Mouse (Mus musculus) liver, embryonic 13.5 days (tissue): ENCODE data around the gene Fcrl6. TPM values are rescaled to one million over a fixed set of nuclear protein-coding genes. Genes with fewer than 3 reads are reported as not detected.

ENCODE experiments used
- ATAC-seq: fragments of 200-750 bp; cut with Nextera tagmentation; 2 replicates; pipeline ENCODE4 v1.8.0; 2017; ENCODE audit warnings: low read depth, mild to moderate bottlenecking, moderate number of reproducible peaks, moderate library complexity
- DNase-seq: peaks from one replicate; pipeline ENCODE4 v3.0.0; 2022
- H3K27ac ChIP-seq: fragments of 300-500 bp; sonication (generic); 2 replicates; pipeline ENCODE4 v1.5.1; 2015; ENCODE audit warnings: moderate library complexity, mild to moderate bottlenecking, inconsistent platforms
- H3K27me3 ChIP-seq: fragments of 300-500 bp; sonication (generic); 2 replicates; pipeline ENCODE4 v1.6.1; 2015; ENCODE audit warnings: mild to moderate bottlenecking, inconsistent platforms
- H3K36me3 ChIP-seq: fragments of 300-500 bp; sonication (generic); 2 replicates; pipeline ENCODE4 v1.6.1; 2015; ENCODE audit warnings: mild to moderate bottlenecking, inconsistent platforms
- H3K4me1 ChIP-seq: fragments of 300-500 bp; sonication (generic); replicated peaks from 2 replicates; pipeline ENCODE4 v1.6.1; 2015; ENCODE audit warnings: inconsistent platforms
- H3K4me2 ChIP-seq: fragments of 300-500 bp; sonication (generic); 2 replicates; pipeline ENCODE4 v1.6.1; 2015; ENCODE audit warnings: inconsistent platforms, mild to moderate bottlenecking, moderate library complexity
- H3K4me3 ChIP-seq: fragments of 300-500 bp; sonication (generic); replicated peaks from 2 replicates; pipeline ENCODE4 v1.5.1; 2015; ENCODE audit warnings: mild to moderate bottlenecking, inconsistent platforms
- H3K9ac ChIP-seq: fragments of 300-500 bp; sonication (generic); 2 replicates; pipeline ENCODE4 v1.6.1; 2015; ENCODE audit warnings: mild to moderate bottlenecking, inconsistent platforms
- H3K9me3 ChIP-seq: fragments of 300-500 bp; sonication (generic); replicated peaks from 2 replicates; pipeline ENCODE4 v1.6.1; 2016; ENCODE audit warnings: inconsistent platforms
- WGBS: fragments of 180-500 bp; shearing (Covaris S2); methylation state at CpG from one replicate; pipeline ENCODE4 v1.1.7; 2015; ENCODE audit not compliant: insufficient replicate concordance; 5-methylcytosine and 5-hydroxymethylcytosine counted together
- polyA plus RNA-seq: library from polyadenylated mRNA; unstranded; fragments of >200 nt; fragmentation: Nextera tagmentation; extraction: Ambion mirVana; gene quantifications from 2 replicates; pipeline ENCODE4 v1.2.1, GENCODE M21; 2015

Gene Fcrl6
- polyA plus RNA-seq, 1 experiment from 2014 or later: not detected

DNA sequence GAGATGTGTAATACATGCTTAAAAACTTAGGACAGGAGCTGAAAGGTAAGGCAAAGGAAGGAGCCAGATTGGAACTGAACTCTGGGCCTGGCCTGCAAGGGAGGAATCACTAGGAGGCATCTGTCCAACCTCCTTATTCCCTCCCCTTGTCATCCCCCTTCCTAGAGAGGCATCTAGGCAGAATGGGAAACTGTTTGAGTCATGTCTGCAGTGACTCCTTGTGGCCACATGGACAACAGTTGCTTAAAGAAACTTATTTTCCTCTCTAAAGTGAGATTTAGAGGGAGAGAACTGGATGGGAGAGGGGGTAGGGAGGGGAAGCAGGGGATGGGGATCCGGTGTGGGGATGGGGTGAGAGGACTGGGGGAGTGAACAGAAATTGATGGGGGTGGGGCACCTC is 10.4 kb upstream of the Fcrl6 start:
- ATAC-seq (no peak), DNase-seq (no peak)
- Histone ChIP-seq H3K27ac (no peak overlapping the region), H3K4me1 (no peaks in the 10 kb centered on the region), H3K9me3 (no peaks in the 10 kb centered on the region), H3K36me3 (no peaks in the 10 kb centered on the region), H3K4me2 (no peak overlapping the region), H3K4me3 (no peak overlapping the region), H3K27me3 (peaks cover 7% of the 10 kb centered on the region; the same call in 1 of the 2 replicates), H3K9ac (no peak overlapping the region)
- 41% methylated on average over 1 of the region's 1 CpGs for WGBS

DNA sequence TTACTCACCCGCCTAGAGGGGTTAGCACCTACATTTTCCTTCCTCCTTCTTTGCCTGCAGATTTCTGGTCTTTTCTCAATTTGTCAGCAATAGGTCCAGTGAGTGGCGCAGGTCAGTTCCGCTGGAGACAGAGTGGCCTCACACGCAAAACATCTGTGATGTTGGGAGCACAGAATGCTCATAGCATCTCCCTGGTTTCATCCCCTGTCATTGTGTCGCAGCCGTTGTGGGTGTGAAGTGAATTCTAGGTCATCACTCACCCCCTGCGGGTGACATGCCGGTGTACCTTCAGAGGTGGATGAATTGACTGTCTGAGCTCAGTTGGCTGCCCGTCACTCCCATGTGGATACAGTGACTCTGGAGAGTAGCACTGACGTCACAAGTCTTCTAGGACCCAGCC is 9.0 kb upstream of the Fcrl6 start:
- no peak overlapping the region for H3K4me3 ChIP-seq
- H3K27me3 ChIP-seq: peaks cover 4% of the 10 kb centered on the region; the same call in 1 of the 2 replicates
- no peak overlapping the region for H3K4me2 ChIP-seq
- DNase-seq: no peak
- ATAC-seq: no peak
- H3K9me3 ChIP-seq: no peaks in the 10 kb centered on the region
- H3K36me3 ChIP-seq: no peaks in the 10 kb centered on the region
- no peaks in the 10 kb centered on the region for H3K4me1 ChIP-seq
- 62% methylated on average over 10 of the region's 10 CpGs for WGBS
- H3K27ac ChIP-seq: no peak overlapping the region
- no peak overlapping the region for H3K9ac ChIP-seq

DNA sequence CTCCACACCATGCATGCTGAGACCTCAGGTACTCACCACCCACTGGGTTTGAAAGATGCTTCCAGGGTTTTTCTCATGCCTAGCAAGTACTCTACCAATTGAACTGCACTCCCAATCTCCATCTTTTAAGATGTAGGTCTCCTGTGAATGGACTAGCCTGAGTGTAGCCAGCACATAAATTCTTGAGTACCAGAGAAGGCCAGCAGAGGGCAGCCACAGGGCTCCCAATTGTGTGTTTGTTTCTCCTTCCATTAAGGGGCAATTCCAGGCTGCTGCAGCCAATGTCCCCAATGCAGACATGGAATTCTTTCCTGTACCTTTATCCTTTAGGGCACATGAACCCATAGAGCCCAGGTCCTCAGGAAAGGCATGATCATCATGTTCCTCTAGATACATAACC is 7.9 kb downstream of the Fcrl6 start:
- H3K4me1 ChIP-seq: no peaks in the 10 kb centered on the region
- DNase-seq (no peak), ATAC-seq (no peak)
- H3K27me3 ChIP-seq: no peaks in the 10 kb centered on the region
- H3K9ac ChIP-seq: no peak overlapping the region
- no peaks in the 10 kb centered on the region for H3K9me3 ChIP-seq
- no peak overlapping the region for H3K4me2 ChIP-seq
- H3K4me3 ChIP-seq: no peak overlapping the region
- H3K36me3 ChIP-seq: no peaks in the 10 kb centered on the region
- H3K27ac ChIP-seq: no peak overlapping the region

DNA sequence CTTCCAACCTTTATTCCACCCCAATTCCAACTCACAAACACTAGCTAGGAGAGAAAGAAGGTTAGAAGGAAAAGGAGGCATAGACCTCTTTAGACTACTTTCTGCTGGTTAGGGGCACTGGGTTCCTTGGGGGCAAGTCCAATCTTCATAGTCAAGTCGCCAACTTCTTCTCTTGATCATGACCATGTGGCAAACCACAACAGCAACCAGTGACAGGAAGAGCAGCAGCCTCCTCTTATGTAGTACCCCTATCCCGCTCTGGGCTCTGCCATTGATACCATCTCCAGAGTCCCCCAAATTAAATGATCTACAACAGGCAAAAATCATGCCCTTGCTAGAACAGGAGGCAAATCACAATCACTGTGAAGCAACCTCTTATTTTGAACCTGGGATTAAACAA is 8.4 kb downstream of the Fcrl6 start:
- no peak overlapping the region for H3K27ac ChIP-seq
- WGBS: 29% methylated on average over 2 of the region's 2 CpGs
- no peak overlapping the region for H3K4me3 ChIP-seq
- no peaks in the 10 kb centered on the region for H3K36me3 ChIP-seq
- H3K4me2 ChIP-seq: no peak overlapping the region
- H3K9me3 ChIP-seq: no peaks in the 10 kb centered on the region
- H3K9ac ChIP-seq: no peak overlapping the region
- H3K4me1 ChIP-seq: no peaks in the 10 kb centered on the region
- DNase-seq (no peak), ATAC-seq (no peak)
- H3K27me3 ChIP-seq: no peaks in the 10 kb centered on the region

DNA sequence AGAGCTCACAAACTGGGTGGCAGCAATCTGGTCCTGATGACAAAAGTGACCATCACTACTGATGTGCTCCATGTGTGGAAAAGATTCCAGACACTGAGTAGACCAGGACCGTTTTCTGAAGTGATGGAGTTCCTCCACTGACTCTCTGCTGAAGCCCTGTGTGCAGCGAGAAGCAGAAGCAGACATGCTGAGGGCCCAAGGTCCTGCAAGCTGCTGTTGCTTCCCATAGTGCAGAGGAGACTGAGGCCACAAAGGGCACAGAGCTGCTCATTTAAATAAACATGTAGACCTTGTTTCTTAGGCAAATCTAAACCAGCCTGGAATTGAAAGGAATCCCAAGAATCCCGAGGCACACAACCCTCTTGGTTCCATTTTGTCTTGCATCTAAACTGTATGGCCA is 9.0 kb downstream of the Fcrl6 start:
- Histone ChIP-seq H3K4me3 (no peak overlapping the region), H3K27me3 (no peaks in the 10 kb centered on the region), H3K9ac (no peak overlapping the region), H3K4me2 (no peak overlapping the region), H3K4me1 (no peaks in the 10 kb centered on the region), H3K9me3 (no peaks in the 10 kb centered on the region), H3K27ac (no peak overlapping the region), H3K36me3 (no peaks in the 10 kb centered on the region)
- ATAC-seq (no peak), DNase-seq (no peak)
- WGBS: 44% methylated on average over 3 of the region's 3 CpGs

DNA sequence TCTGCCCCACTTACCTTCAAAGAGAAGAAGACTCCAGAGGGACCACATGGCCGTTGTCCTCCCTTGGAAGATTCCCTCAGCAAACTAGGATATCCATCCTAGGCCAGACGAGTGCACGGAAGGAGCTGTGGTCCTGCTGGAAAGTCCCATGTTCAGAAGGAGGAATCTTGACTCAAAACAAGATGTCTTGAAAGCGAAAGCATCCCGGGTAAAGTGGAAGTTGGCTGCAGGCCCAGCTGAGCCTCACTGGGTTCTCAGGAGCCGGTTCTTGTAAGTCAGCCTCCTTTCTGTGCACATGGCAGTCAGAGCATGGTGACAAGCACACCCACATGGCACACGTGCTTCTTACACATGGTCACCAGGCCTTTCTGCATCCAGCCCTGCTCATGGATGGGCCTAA is 12.0 kb downstream of the Fcrl6 start, which contains the start of gene Slamf8:
Gene Slamf8, minus strand, starts transcription at position 184 of the 400 bp plus-strand sequence.
- DNase-seq (no peak), ATAC-seq (no peak)
- Histone ChIP-seq H3K4me3 (no peak within 1 kb of the TSS), H3K36me3 (no peaks in the 10 kb centered on the region), H3K27me3 (peaks cover 11% of the 10 kb centered on the region), H3K27ac (no peak within 1 kb of the TSS), H3K4me1 (0 out of 2 replicates have a peak, but pooled peaks cover 4% of the 10 kb centered on the region), H3K4me2 (no peak within 1 kb of the TSS), H3K9ac (no peak within 1 kb of the TSS), H3K9me3 (no peaks in the 10 kb centered on the region)
- 59% methylated on average over 7 of the region's 7 CpGs for WGBS

DNA sequence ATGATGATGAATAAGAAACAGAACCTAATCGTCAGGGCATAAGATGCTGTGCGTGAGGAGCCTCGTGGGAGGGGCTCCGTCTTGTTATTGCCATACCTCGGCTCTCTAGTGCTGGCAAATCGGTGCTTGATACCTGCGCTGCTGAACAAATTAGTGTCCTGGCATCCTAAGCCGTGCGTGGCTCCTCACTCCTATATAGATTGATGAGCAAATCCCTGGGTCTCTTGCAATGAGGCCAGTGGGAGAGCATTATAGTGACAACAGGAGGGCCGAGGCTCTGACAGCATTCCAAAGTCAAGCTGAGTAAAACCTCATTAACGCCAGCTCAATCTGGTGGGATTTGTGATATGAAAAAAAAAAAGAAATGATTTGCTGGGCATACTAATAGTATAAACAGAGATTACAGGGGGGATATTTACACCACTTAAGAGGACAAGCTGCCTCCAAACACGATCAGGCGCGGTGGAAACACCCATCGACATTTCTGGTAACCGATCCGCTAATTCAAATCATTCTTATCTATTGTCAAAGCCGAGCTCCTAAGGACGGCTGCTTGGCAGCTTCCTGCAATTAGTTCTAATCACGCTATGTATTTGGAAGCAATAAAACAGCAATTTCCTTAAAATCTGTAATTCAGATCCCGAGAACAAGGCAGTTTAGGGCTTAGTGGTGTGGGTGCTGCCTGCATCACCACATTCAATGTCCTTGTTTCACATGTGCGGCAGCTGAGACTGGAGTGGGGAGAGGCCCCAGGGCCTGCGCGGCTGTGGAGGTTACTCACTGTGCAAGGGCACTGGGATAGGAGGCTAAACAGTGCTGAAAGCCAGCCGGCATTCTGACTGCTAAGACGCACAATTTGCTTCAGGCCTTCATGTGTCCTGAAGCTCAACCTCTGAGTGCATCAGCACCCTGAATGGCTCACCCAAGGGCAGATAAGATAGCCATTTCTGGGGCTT is 16.5 kb downstream of the Fcrl6 start:
- no peak for DNase-seq
- Histone ChIP-seq H3K36me3 (no peaks in the 10 kb centered on the region), H3K4me1 (0 out of 2 replicates have a peak, but pooled peaks cover 4% of the 10 kb centered on the region), H3K4me3 (no peak overlapping the region), H3K27me3 (peaks cover 22% of the 10 kb centered on the region), H3K9ac (no peak overlapping the region), H3K27ac (no peak overlapping the region), H3K9me3 (no peaks in the 10 kb centered on the region), H3K4me2 (no peak overlapping the region)
- 32% methylated on average over 26 of the region's 26 CpGs for WGBS
- no peak for ATAC-seq

DNA sequence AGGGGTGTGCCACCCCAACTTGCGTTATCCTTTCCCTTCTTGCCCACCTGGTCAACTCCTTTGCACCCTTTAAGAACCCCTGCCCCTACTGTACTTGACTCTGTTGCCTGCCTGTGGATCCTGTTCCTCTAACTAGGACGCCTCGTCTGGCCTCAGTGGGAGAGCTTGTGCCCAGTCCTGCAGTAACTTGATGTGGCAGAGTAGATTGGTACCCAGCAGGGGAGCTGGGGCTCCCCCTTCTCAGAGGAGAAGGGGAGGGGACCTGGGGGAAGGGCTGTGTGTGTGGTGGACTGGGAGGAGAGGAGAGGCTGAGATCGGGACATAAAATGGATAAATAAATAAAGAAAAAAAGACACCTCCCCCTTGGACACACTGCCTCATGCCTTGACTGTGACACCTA is 17.3 kb downstream of the Fcrl6 start:
- Histone ChIP-seq H3K9ac (no peak overlapping the region), H3K9me3 (no peaks in the 10 kb centered on the region), H3K4me1 (0 out of 2 replicates have a peak, but pooled peaks cover 4% of the 10 kb centered on the region), H3K27ac (no peak overlapping the region), H3K4me2 (no peak overlapping the region), H3K27me3 (peaks cover 22% of the 10 kb centered on the region), H3K36me3 (no peaks in the 10 kb centered on the region), H3K4me3 (no peak overlapping the region)
- no peak for ATAC-seq
- WGBS: 46% methylated on average over 4 of the region's 4 CpGs
- no peak for DNase-seq

DNA sequence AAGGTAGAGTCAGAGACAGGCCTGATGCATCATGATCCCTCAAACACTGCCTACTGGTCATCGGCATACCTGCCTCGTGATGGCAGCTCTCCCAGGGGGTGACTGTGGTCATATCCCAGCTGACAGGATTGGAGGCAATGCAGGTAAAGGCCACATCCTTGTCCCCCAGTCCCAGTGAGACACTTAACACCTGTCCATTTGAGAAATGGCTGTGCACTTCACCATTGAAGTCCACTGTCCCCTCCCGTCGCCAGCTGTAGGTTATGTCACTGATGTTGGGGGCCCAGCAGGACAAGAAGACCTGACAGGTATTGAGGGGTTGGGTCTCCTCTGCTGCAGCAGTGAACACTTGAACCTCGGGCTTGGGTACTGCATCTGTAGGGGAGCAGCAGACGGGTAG is 18.1 kb downstream of the Fcrl6 start:
- 69% methylated on average over 6 of the region's 6 CpGs for WGBS
- Histone ChIP-seq H3K36me3 (no peaks in the 10 kb centered on the region), H3K4me2 (no peak overlapping the region), H3K9ac (no peak overlapping the region), H3K9me3 (no peaks in the 10 kb centered on the region), H3K4me1 (0 out of 2 replicates have a peak, but pooled peaks cover 4% of the 10 kb centered on the region), H3K27me3 (peaks cover 22% of the 10 kb centered on the region), H3K4me3 (no peak overlapping the region), H3K27ac (no peak overlapping the region)
- DNase-seq: no peak
- no peak for ATAC-seq

DNA sequence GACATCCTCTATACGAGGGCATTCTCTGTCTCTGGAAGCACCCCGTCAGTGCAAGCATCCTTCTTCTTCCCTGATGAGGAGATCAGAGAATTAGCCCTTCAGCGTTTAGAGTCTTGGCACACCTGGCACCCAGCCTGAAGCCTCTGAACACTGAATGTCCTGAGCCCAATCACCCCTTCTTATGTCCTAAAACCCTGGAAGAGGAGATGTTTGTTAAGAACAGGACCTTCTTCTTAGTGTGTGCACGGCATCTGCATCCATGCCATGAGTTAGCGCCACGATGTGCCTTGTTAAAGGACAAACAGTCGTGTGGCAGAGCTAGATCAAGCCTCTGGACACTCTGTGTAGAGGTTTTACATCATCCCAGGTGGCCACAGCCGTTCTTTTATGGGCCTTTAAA is 19.9 kb downstream of the Fcrl6 start:
- Histone ChIP-seq H3K36me3 (no peaks in the 10 kb centered on the region), H3K9ac (no peak overlapping the region), H3K4me2 (no peak overlapping the region), H3K4me3 (no peak overlapping the region), H3K9me3 (no peaks in the 10 kb centered on the region), H3K4me1 (0 out of 2 replicates have a peak, but pooled peaks cover 4% of the 10 kb centered on the region), H3K27ac (no peak overlapping the region), H3K27me3 (peaks cover 22% of the 10 kb centered on the region)
- DNase-seq (no peak), ATAC-seq (no peak)
- WGBS: 63% methylated on average over 8 of the region's 8 CpGs

DNA sequence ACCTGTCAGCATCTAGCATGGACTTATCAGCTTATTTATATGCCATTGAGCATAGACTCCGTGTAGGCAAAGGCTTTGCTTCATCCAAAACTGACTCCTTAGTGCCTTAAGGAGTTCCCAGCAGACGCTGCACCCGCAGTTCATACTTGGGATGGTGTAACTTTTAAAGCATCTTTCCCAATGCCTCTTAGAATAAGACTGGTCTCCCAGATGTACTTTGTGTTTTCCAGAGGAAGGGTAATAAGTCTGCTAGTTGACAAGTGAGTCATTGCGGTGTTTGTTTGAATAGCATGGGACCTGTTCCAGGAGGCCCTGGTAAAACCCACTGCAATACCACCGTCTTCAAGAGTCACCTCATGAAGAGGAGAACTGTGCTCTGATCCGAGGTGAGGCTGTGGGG is 22.2 kb downstream of the Fcrl6 start:
- no peaks in the 10 kb centered on the region for H3K4me1 ChIP-seq
- no peaks in the 10 kb centered on the region for H3K9me3 ChIP-seq
- peaks cover 9% of the 10 kb centered on the region; the same call in 1 of the 2 replicates for H3K27me3 ChIP-seq
- no peak overlapping the region for H3K4me3 ChIP-seq
- no peak overlapping the region for H3K4me2 ChIP-seq
- 56% methylated on average over 6 of the region's 6 CpGs for WGBS
- no peak overlapping the region for H3K27ac ChIP-seq
- ATAC-seq (no peak), DNase-seq (no peak)
- no peak overlapping the region for H3K9ac ChIP-seq
- H3K36me3 ChIP-seq: no peaks in the 10 kb centered on the region

DNA sequence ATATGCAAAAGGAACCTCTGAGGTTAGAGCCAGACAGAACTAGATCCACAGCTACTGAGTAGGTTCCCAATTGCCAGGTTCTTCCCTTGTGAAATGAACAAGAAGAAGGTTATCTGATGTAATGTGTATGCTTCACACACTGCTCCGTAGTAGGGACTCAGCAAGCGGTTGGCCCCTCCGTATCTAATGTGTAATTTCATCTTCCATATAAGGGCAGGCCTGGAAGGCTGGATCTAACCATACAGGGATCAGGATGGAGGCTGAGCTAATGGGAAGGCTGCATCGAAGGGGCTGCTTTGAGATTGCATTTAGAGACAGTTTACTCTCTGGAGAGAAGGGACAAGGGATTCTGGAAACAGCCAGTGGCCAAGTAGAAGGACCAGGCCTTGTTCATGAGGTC is 34.6 kb downstream of the Fcrl6 start:
- Histone ChIP-seq H3K27ac (no peak overlapping the region), H3K9ac (no peak overlapping the region), H3K9me3 (no peaks in the 10 kb centered on the region), H3K36me3 (no peaks in the 10 kb centered on the region), H3K27me3 (peaks cover 33% of the 10 kb centered on the region), H3K4me3 (no peak overlapping the region), H3K4me1 (0 out of 2 replicates have a peak, but pooled peaks cover 7% of the 10 kb centered on the region), H3K4me2 (no peak overlapping the region)
- 77% methylated on average over 4 of the region's 4 CpGs for WGBS
- ATAC-seq: no peak
- DNase-seq: no peak
